Mouse (Mus musculus) megakaryocyte, embryonic 14.5 days (primary cell): ENCODE measurements around the gene Rad51b. TPM values are rescaled to one million over a fixed set of nuclear protein-coding genes. Genes with fewer than 3 reads are reported as not detected.
A peak's percentile ranks its signal among the peaks of the same experiment; 100 is the strongest.
"Not testable (repeated sequence)": the region's sequence is repeated elsewhere in the genome, so short reads cannot be mapped to it uniquely, and the experiment has no call there.

ENCODE experiments used
- H3K27me3 ChIP-seq: replicated peaks from 2 replicates; pipeline ENCODE3; 2012; ENCODE audit warnings: inconsistent platforms
- H3K36me3 ChIP-seq: replicated peaks from 2 replicates; pipeline ENCODE3; 2012; ENCODE audit warnings: low read length, inconsistent platforms, mixed read lengths
- H3K4me1 ChIP-seq: 2 replicates; pipeline ENCODE4 v1.6.1; 2012; ENCODE audit warnings: inconsistent platforms
- H3K4me3 ChIP-seq: replicated peaks from 2 replicates; pipeline ENCODE3; 2012; ENCODE audit warnings: moderate library complexity, mild to moderate bottlenecking, inconsistent platforms
- H3K9me3 ChIP-seq: 2 replicates; pipeline ENCODE4 v1.6.1; 2012; ENCODE audit warnings: inconsistent platforms
- FLI1 ChIP-seq: IDR thresholded peaks from 2 replicates; pipeline ENCODE4 v1.6.1; 2012; ENCODE audit warnings: low read length, inconsistent platforms, mixed read lengths
- GATA1 ChIP-seq: IDR thresholded peaks from 3 replicates; pipeline ENCODE4 v1.6.1; 2012; ENCODE audit warnings: mixed read lengths, low read length, inconsistent platforms, borderline replicate concordance
- polyA plus RNA-seq: library from polyadenylated mRNA; stranded (reverse); fragments of >175 nt; gene quantifications from 2 replicates; pipeline ENCODE4 v1.2.3, GENCODE M21; 2012; ENCODE audit warnings: low replicate concordance; ENCODE audit not compliant: insufficient read depth

Gene Rad51b
- polyA plus RNA-seq, 1 experiment: 0.30 TPM

- Histone ChIP-seq H3K9me3 (no peaks in the 10 kb centered on the region), H3K4me3 (peak within 1 kb of the TSS; percentile 95)
- TF ChIP-seq FLI1 (no peak), GATA1 (no peak)
Measured at GRCm38 (mm10) chr12:79296126-79296816, 811 bp upstream of the Rad51b start, which contains the start of gene Zfyve26. TSS of gene Zfyve26 (minus strand) at chr12:79296304.

GRCm38 (mm10) chr12:79297884-79298636, 978 bp downstream of the Rad51b start:
- TF ChIP-seq GATA1: no peak
- no peak for TF ChIP-seq FLI1
- Histone ChIP-seq H3K4me3 (peak overlapping the region; percentile 95), H3K36me3 (peaks cover 21% of the 10 kb centered on the region), H3K9me3 (no peaks in the 10 kb centered on the region), H3K4me1 (peaks cover 24% of the 10 kb centered on the region), H3K27me3 (no peaks in the 10 kb centered on the region)

More at GRCm38 (mm10) chr12:79296126-79296816, 811 bp upstream of the Rad51b start, which contains the start of gene Zfyve26:
- Histone ChIP-seq H3K4me1 (peaks cover 24% of the 10 kb centered on the region), H3K27me3 (no peaks in the 10 kb centered on the region), H3K36me3 (peaks cover 24% of the 10 kb centered on the region)

GRCm38 (mm10) chr12:79301802-79302201, 4.7 kb downstream of the Rad51b start:
- Histone ChIP-seq H3K27me3 (no peaks in the 10 kb centered on the region), H3K9me3 (no peaks in the 10 kb centered on the region), H3K36me3 (peaks cover 20% of the 10 kb centered on the region), H3K4me3 (no peak overlapping the region), H3K4me1 (peaks cover 8% of the 10 kb centered on the region)
- TF ChIP-seq FLI1 (no peak), GATA1 (no peak)

- Histone ChIP-seq H3K27me3 (no peaks in the 10 kb centered on the region), H3K4me3 (no peak overlapping the region), H3K36me3 (peaks cover 23% of the 10 kb centered on the region), H3K4me1 (no peaks in the 10 kb centered on the region), H3K9me3 (no peaks in the 10 kb centered on the region)
- TF ChIP-seq GATA1 (no peak), FLI1 (no peak)
Measured at GRCm38 (mm10) chr12:79305131-79305530, 8.0 kb downstream of the Rad51b start.

GRCm38 (mm10) chr12:79306013-79306412, 8.9 kb downstream of the Rad51b start:
- no peak overlapping the region for H3K4me3 ChIP-seq
- no peaks in the 10 kb centered on the region for H3K4me1 ChIP-seq
- no peaks in the 10 kb centered on the region for H3K9me3 ChIP-seq
- no peaks in the 10 kb centered on the region for H3K27me3 ChIP-seq
- TF ChIP-seq GATA1: no peak
- TF ChIP-seq FLI1: no peak
- peaks cover 23% of the 10 kb centered on the region for H3K36me3 ChIP-seq

GRCm38 (mm10) chr12:79313721-79314120, 16.6 kb downstream of the Rad51b start:
- H3K27me3 ChIP-seq: no peaks in the 10 kb centered on the region
- no peaks in the 10 kb centered on the region for H3K9me3 ChIP-seq
- H3K36me3 ChIP-seq: peaks cover 9% of the 10 kb centered on the region
- H3K4me3 ChIP-seq: no peak overlapping the region
- H3K4me1 ChIP-seq: no peaks in the 10 kb centered on the region
- TF ChIP-seq GATA1: no peak
- TF ChIP-seq FLI1: no peak

GRCm38 (mm10) chr12:79317339-79317738, 20.3 kb downstream of the Rad51b start:
- H3K36me3 ChIP-seq: peaks cover 9% of the 10 kb centered on the region

GRCm38 (mm10) chr12:79320895-79321294, 23.8 kb downstream of the Rad51b start:
- no peaks in the 10 kb centered on the region for H3K9me3 ChIP-seq

More at GRCm38 (mm10) chr12:79317339-79317738, 20.3 kb downstream of the Rad51b start:
- H3K27me3 ChIP-seq: no peaks in the 10 kb centered on the region
- TF ChIP-seq GATA1 (no peak), FLI1 (no peak)
- H3K9me3 ChIP-seq: no peaks in the 10 kb centered on the region
- peaks cover 16% of the 10 kb centered on the region for H3K4me1 ChIP-seq
- no peak overlapping the region for H3K4me3 ChIP-seq

GRCm38 (mm10) chr12:79322539-79322938, 25.5 kb downstream of the Rad51b start:
- H3K27me3 ChIP-seq, H3K4me3 ChIP-seq, H3K36me3 ChIP-seq, H3K9me3 ChIP-seq: not testable (repeated sequence)
- H3K4me1 ChIP-seq: peaks cover 20% of the 10 kb centered on the region

More at GRCm38 (mm10) chr12:79320895-79321294, 23.8 kb downstream of the Rad51b start:
- Histone ChIP-seq H3K4me3 (no peak overlapping the region), H3K27me3 (no peaks in the 10 kb centered on the region), H3K36me3 (peaks cover 2% of the 10 kb centered on the region), H3K4me1 (peaks cover 20% of the 10 kb centered on the region)
- TF ChIP-seq GATA1 (no peak), FLI1 (no peak)

GRCm38 (mm10) chr12:79326236-79326635, 29.2 kb downstream of the Rad51b start:
- H3K9me3 ChIP-seq: no peaks in the 10 kb centered on the region
- no peaks in the 10 kb centered on the region for H3K27me3 ChIP-seq
- H3K36me3 ChIP-seq: peaks cover 8% of the 10 kb centered on the region
- H3K4me1 ChIP-seq: peaks cover 4% of the 10 kb centered on the region
- H3K4me3 ChIP-seq: no peak overlapping the region
- TF ChIP-seq GATA1 (no peak), FLI1 (no peak)
